Mouse (Mus musculus) fibroblast of lung, adult 2 months (primary cell): Measurements from ENCODE around the gene Cpa2.
A peak's percentile ranks its signal among the peaks of the same experiment; 100 is the strongest.

Source experiments
- DNase-seq: peaks from one replicate; pipeline ENCODE4 v3.0.0-alpha.2; 2011; ENCODE audit warnings: low read depth

Gene Cpa2

GRCm38 (mm10) chr6:30547656-30548306 lies 6.4 kb downstream of the Cpa2 start:
- peak; percentile 76 for DNase-seq

GRCm38 (mm10) chr6:30549231-30549761 lies 7.9 kb downstream of the Cpa2 start:
- peak; percentile 75 for DNase-seq

DNA sequence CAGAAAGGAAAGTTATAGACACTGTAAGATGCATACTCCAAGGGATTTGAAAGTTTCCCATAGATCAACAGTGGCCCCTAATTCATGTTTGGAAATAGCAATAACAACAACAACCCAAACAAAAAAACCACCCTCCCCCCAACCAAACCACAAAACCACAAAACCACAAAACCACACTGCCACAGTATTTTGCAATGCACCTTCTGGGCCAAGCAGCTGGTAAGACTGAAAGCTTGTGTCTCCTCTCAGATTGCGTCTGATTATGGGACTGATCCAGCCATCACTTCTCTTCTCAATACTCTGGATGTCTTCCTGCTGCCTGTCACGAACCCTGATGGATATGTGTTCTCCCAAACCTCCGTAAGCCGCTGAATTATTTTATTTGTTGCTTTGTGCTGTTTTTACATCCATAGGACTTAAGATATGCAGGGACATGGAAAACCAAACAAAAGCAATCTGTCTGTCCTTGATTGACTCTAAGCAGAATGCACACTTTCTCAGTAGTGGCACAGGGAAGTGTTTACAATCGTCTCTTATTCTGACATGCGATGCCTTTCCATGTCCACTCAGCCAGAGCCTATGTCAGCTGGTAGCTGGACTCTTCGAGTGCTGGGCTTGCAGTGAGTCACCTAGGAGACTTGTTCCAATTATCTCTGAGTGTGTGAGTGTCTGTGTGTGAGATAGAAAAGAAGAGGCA lies 9.3 kb downstream of the Cpa2 start:
- no peak for DNase-seq

GRCm38 (mm10) chr6:30551193-30551515 lies 9.8 kb downstream of the Cpa2 start:
- DNase-seq, result no peak

DNA sequence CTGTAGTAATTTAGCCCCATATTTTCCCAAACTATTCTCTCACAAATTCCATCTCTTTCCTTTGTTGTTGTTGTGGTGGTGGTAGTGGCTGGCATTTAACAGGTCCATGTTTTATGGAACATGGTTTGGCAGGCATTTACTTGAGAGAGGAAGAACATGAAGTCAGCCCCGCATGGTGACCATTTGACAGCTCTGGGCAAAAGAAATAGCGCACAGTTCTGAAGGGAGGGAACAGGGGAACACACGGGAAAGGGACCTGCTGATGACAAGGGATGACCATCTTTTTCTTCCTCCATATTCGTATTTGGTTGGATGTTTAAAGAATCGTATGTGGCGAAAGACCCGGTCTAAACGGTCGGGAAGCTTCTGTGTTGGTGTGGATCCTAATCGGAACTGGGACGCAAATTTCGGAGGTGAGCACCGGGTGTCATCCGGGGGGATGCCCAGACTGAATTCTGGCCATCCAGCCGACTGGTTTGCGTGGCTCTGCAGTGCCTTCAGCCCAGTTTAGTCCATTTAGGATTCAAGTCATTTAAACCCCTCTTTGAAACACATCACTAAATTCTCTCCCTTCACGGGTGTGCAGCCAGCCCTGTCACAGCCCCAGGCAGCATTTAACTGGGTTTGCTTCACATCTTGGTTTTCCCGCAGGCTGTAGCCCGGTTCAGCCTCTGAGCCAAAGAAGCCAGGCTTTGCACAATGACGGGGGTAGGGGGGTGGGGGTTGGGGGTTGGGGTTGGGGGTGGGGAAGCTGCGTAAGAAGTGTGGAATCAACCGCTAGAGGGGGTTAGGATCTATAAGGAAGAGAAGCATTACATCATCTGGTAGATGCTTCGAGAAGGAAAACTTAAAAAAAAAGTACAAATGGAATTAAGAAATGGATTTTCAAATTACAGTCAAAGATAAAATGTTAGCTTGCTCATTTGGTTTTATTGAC lies 10.5 kb downstream of the Cpa2 start:
- DNase-seq, result no peak

DNA sequence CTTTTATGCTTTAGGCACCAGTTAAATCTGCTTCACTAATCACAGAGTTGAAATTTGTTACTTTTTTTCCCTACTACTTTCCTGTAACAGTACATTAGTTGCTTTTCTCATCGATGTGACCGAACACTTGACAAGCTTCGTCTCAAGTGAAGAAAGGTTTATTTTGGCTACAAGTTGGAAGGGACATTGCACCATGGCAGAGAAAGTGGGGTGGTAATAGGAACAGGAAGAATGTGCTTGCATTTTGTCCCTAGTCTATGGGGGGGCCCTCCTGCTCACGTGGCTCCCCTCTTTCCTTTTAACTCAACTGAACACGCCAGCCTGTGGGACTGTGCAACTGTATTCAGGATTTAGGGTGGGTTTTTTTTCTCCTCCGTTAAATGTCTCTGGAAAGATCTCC lies 11.2 kb downstream of the Cpa2 start:
- DNase-seq, result no peak

DNA sequence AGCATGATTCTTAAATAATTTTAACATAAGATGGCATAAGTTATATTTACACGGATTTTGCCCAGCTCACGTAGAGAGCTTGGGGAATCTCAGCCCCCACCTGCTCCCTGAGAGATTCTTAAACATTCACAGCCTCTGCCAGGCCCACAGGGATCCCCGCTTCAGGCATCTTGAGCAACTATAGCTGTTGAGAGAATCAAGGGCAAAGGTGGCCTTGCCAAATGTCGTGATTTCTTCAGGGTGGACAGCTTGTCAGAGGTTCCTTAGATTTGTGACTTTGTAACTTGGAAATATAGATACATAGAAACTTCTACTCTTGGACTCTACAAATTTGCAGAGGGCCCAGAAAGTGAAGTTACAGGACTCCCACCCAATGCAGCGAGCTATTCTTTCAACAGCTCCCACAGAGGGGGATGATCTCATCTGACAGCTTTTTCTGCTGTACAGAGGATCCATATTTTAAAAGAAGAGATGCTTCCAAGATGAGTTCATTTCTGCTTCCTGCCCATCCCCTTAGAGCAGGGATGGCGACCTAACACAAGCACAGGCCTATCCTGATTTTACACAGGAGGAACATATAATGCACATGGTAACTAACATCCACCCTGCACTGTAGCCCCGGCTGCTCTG lies 12.1 kb downstream of the Cpa2 start:
- no peak for DNase-seq

- no peak for DNase-seq
These were observed 12.7 kb downstream of the Cpa2 start for GRCm38 (mm10) chr6:30554092-30554491.

GRCm38 (mm10) chr6:30554621-30555170 lies 13.3 kb downstream of the Cpa2 start:
- no peak for DNase-seq

DNA sequence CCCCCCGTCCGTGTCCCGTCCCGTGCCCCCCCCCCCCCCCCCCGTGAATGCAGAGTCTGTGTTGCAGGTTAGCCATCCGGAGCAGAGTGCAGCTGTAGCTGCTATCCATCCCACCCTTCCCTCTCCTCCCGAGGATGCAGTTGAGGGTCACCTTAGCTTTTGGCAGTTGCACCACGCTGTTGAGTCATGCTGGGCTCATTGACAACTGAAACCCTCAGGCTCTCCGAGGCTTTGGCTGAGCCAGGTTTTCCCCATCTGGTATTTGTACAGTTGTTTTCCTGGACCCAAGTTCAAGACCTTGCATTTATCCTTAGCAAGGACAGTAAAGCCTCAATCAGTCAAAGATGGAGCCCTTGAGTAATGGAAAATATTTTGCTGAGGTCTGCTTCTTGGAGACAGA lies 14.7 kb downstream of the Cpa2 start:
- no peak for DNase-seq

DNA sequence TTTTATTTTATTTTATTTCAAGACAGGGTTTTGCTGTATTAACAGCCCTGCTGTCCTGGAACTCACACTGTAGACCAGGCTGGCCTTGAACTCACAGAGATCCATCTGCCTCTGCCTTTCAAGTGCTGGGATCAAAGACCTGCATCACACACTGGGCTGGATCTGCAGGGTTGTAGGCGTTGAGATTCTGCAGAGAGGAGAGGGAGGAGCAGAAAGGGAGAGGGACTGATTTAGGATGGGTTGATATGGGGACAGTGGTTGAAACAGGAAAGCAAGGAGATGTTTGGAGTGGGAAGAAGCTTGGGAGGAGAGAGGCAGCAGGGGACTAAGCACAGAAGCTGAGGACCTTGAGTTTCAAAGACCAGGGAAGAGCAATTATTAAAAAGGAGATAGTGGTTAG lies 18.3 kb downstream of the Cpa2 start:
- DNase-seq, result no peak

DNA sequence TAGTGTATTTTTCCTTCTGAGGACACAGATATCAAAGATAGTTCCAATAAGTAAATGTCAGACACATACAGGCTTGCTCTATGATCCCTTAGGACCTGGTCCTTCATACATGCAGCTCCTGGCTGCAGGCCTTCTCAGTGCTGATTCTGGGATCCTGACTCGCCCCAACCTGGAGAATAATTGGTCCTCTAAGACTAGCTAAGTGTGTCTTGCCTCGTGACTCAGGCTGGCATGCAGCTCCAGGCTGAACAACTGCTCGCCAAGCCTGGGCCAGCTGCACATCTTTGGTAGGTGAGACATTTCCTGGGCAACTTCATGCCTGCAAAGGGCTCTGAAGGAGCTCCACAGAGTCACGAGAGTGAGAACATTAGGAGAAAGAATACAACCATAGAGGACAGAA lies 20.8 kb downstream of the Cpa2 start:
- no peak for DNase-seq

DNA sequence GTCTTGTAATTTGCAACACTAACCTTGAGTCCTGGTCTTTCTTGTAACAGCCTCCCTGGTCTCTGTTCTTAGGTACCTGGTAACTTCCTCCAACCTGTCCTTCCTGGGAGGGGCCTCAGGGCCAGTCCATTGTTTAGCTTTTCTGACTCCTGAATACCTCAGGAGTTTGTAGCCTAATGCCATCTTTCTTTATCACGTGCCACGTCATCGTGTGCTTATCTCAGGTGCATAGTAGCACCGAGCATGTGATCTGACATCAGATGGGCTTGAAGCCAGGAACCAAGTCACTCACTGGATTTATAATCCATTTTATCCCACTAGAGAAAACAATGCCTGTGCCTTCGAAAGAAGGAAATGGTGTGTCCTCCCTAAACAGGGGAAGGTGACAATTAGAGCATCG lies 22.2 kb downstream of the Cpa2 start:
- no peak for DNase-seq

DNA sequence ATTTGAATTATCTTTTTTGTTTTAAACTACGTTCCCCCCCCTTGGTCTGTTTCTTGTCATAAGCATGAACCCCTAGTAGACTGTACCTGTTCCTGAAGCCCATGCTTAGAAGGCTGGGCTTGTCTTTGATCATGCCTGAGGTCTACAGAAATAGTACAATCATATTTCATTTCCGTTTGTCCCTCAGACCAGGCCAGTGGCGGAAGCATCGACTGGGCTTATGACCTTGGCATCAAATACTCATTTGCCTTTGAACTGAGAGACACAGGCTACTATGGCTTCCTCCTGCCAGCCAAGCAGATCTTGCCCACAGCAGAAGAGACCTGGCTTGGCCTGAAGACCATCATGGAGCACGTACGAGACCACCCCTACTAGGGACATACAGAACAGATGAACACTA lies 22.7 kb downstream of the Cpa2 start:
- DNase-seq, result no peak

- no peak for DNase-seq
These were observed 26.7 kb downstream of the Cpa2 start, which contains the start of gene Cpa4 for GRCm38 (mm10) chr6:30568069-30568468. TSS of gene Cpa4 (plus strand) at chr6:30568369.

GRCm38 (mm10) chr6:30569331-30569730 lies 27.9 kb downstream of the Cpa2 start:
- DNase-seq, result no peak

- DNase-seq, result no peak
These were observed 28.6 kb downstream of the Cpa2 start for GRCm38 (mm10) chr6:30570012-30570411.

DNA sequence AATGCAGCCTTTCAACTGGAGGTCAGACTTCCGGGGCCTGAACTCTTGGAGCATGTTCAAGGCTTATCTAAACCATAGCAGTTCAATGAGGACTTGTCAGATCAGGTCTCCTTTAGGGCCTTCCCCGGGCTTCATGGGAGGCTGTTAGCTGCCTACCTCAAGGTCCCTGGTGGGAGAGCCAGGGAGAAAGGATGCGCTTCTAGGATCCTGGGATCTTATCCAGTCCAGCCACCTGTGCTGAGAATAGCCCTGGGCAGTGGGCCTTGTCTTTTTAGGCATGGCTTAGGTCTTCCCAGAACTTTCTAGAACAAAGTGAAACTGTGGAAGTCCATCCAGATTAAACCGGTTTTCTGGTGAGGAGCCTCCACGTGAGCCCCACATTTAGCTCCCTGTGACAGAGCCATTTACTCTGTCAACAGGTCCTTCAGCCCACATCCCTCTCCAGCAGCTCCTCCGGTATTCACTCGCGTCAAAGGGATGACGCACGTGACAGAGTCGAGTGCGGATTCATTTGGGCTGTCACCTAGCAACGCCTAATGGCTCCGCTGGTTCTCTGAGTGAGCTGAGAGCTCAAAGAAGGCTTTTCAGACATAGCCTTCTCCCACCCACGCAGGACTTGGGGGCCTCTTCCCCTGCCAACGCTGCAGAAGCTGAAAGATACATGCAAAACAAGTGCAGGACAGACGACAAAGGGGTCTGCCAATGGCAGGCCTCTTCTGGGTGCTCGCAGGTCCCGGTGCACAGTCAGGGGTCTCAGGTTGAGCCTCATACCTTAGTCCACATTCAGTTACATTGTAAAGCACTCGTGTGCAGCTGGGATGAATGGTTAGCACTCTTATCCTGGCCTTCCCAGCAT lies 31.3 kb downstream of the Cpa2 start:
- no peak for DNase-seq

DNA sequence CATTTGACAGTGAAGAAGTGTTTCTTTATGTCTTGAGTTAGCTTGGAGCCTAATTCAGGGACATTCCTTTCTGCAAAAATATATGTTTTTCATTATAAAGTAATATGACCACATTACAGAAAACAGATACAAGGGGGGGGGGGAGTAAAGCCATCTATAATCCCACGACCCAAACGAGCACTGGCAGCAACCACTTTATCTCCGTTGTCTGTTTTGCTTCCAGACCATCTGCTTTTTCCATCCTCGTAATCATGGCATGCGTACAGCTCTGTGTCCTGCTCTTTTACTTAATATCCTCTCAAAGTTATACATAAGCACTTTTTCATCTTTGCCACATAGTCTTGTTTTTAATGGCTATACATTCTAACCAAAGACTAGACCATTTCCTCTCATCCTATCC lies 32.0 kb downstream of the Cpa2 start:
- DNase-seq, result no peak

- no peak for DNase-seq
These were observed 33.6 kb downstream of the Cpa2 start for GRCm38 (mm10) chr6:30574945-30575344.
